In genomic region chr17:31108388-31108787, GRCm38 (mm10) we compare ENCODE assay signal across 33 mouse cellular contexts. TPM values are rescaled to one million over a fixed set of nuclear protein-coding genes. Genes with fewer than 3 reads are reported as not detected.
DNase-seq lines count a peak whose midpoint lies in the region; ATAC-seq lines count a peak whose summit lies in the region.
"Had no signal": no experiment of that assay in that cellular context is flagged by ENCODE, and none has a peak within 500 bp of the region (broad histone marks: within the 10 kb centered on the region; RNA-seq: fewer than 3 reads in every experiment).

No protein-coding gene starts in this region.

- H3K9ac ChIP-seq in kidney, embryonic 16.5 days (replicated peaks; ENCODE audit: low read length): no peak overlapping the region
- H3K9ac ChIP-seq: embryonic facial prominence, embryonic 12.5 days; forebrain, embryonic 12.5 days; heart, embryonic 15.5 days; hindbrain, embryonic 14.5 days; limb, embryonic 12.5 days; liver, postnatal 0 days; neural tube, embryonic 15.5 days had no signal

- no peaks in the 10 kb centered on the region for H3K9me3 ChIP-seq in kidney, embryonic 16.5 days (ENCODE audit: low read length)
- H3K9me3 ChIP-seq: embryonic facial prominence, embryonic 12.5 days; forebrain, embryonic 12.5 days; heart, embryonic 15.5 days; limb, embryonic 12.5 days; neural tube, embryonic 15.5 days had no signal

- H3K4me3 ChIP-seq in kidney, embryonic 16.5 days (ENCODE audit: low read length): no peak overlapping the region
- H3K4me3 ChIP-seq: embryonic facial prominence, embryonic 12.5 days; forebrain, embryonic 12.5 days; gastrocnemius, adult 2 months; heart, embryonic 15.5 days; layer of hippocampus, adult 2 months; limb, embryonic 12.5 days; neural tube, embryonic 15.5 days had no signal

- no peak overlapping the region for H3K4me2 ChIP-seq in kidney, embryonic 16.5 days (replicated peaks; ENCODE audit: low read depth, low read length)
- H3K4me2 ChIP-seq: embryonic facial prominence, embryonic 12.5 days; forebrain, embryonic 12.5 days; heart, embryonic 15.5 days; hindbrain, embryonic 14.5 days; limb, embryonic 12.5 days; liver, embryonic 11.5 days; midbrain, embryonic 11.5 days; neural tube, embryonic 15.5 days had no signal

- no peaks in the 10 kb centered on the region; the same call in 1 of the 2 replicates for H3K4me1 ChIP-seq in kidney, embryonic 16.5 days (ENCODE audit: insufficient read depth, low read length)
- H3K4me1 ChIP-seq: heart, embryonic 15.5 days; neural tube, embryonic 15.5 days had no signal

- H3K27ac ChIP-seq in kidney, embryonic 16.5 days (ENCODE audit: low read length): no peak overlapping the region
- H3K27ac ChIP-seq: embryonic facial prominence, embryonic 12.5 days; forebrain, embryonic 12.5 days; gastrocnemius, adult 2 months; heart, embryonic 15.5 days; hindbrain, embryonic 14.5 days; layer of hippocampus, adult 2 months; limb, embryonic 12.5 days; neural tube, embryonic 15.5 days had no signal

- ATAC-seq in kidney, embryonic 16.5 days (ENCODE audit: low FRiP score, low TSS enrichment): no peak
- ATAC-seq in megakaryocyte, adult 5-6 weeks (ENCODE audit: poor library complexity, severe bottlenecking): 0 out of 2 replicates have a peak, but pooled peaks have one; percentile 33
- ATAC-seq: inflammation-experienced regulatory T-cells, adult 6 months; liver, postnatal 0 days had no signal

- H3K36me3 ChIP-seq in kidney, embryonic 16.5 days (ENCODE audit: insufficient read depth, low read length): no peaks in the 10 kb centered on the region
- H3K36me3 ChIP-seq: G1E had no signal

- DNase-seq in kidney, postnatal 36 days: peak; percentile 16 to 39
- peak; percentile 50 for DNase-seq in 3134 (ENCODE audit: extremely low read depth, insufficient read length, low spot score)
- DNase-seq in brain, adult 2 months (ENCODE audit: low read depth, low spot score): peak; percentile 58
- DNase-seq in gastrocnemius, postnatal 25 days: no peak
- no peak for DNase-seq in left cerebral cortex, adult 9 months (ENCODE audit: low spot score in 2 of 2)
- no peak for DNase-seq in right cerebral cortex, postnatal 36 days (ENCODE audit: low spot score in 2 of 2)
- DNase-seq: adrenal gland, postnatal 10 days; B cell, adult 2 months; cerebellum, postnatal 25 days; gastrocnemius, adult 2 months; heart, postnatal 36 days; kidney, adult 18-20 months; kidney, postnatal 14 days; liver, postnatal 0 days; right cerebral cortex, postnatal 14 days; thymus, postnatal 4 days had no signal

- WGBS in kidney, embryonic 16.5 days: 91% methylated on average over 15 of the region's 15 CpGs

- no peaks in the 10 kb centered on the region for H3K27me3 ChIP-seq in kidney, embryonic 16.5 days (ENCODE audit: insufficient read depth, low read length)
- H3K27me3 ChIP-seq: embryonic facial prominence, embryonic 12.5 days; forebrain, embryonic 12.5 days; heart, embryonic 15.5 days; limb, embryonic 12.5 days; neural tube, embryonic 15.5 days had no signal

RNA-seq across cellular contexts. Expression of gene Tff3, which starts 21.1 kb away (rescaled TPM):
- polyA plus RNA-seq in kidney, embryonic 16.5 days (2015; fragmentation: Nextera tagmentation; extraction: Ambion mirVana): 0.36 and 0.41 TPM in 2 replicates
- total RNA-seq in megakaryocyte, adult 5-6 weeks (2015): not detected in 2 replicates
- total RNA-seq in megakaryocyte, adult 5-6 weeks (2017): not detected in 2 replicates
- not detected for total RNA-seq in gastrocnemius, postnatal 25 days (2021)
- total RNA-seq: adrenal gland, postnatal 10 days; CH12.LX; G1E; gastrocnemius, adult 2 months; heart, postnatal 36 days; layer of hippocampus, adult 2 months; layer of hippocampus, postnatal 25 days; left cerebral cortex, postnatal 14 days had no signal
- polyA plus RNA-seq: embryonic facial prominence, embryonic 12.5 days; G1E; heart, embryonic 15.5 days; inflammation-experienced regulatory T-cells, adult 6 months; limb, embryonic 12.5 days had no signal

RNA-seq across cellular contexts. Expression of gene Tff2, which starts 35.7 kb away (rescaled TPM):
- 2.1 and 2.3 TPM in 2 replicates for polyA plus RNA-seq in kidney, embryonic 16.5 days (2015; fragmentation: Nextera tagmentation; extraction: Ambion mirVana)
- not detected in 2 replicates for total RNA-seq in megakaryocyte, adult 5-6 weeks (2015)
- not detected in 2 replicates for total RNA-seq in megakaryocyte, adult 5-6 weeks (2017)
- total RNA-seq in gastrocnemius, postnatal 25 days (2021): not detected
- total RNA-seq: CH12.LX; G1E; gastrocnemius, adult 2 months; heart, postnatal 36 days; layer of hippocampus, adult 2 months; layer of hippocampus, postnatal 25 days; left cerebral cortex, postnatal 14 days had no signal
- polyA plus RNA-seq: cerebellum, adult 2 months; embryonic facial prominence, embryonic 12.5 days; forebrain, embryonic 12.5 days; G1E; heart, embryonic 15.5 days; hindbrain, embryonic 14.5 days; inflammation-experienced regulatory T-cells, adult 6 months; limb, embryonic 12.5 days; liver, embryonic 11.5 days; midbrain, embryonic 11.5 days; neural tube, embryonic 15.5 days had no signal

RNA-seq across cellular contexts. Expression of gene Abcg1, which starts 50.9 kb away (rescaled TPM):
- 8.5 and 9.2 TPM in 2 replicates for polyA plus RNA-seq in kidney, embryonic 16.5 days (2015; fragmentation: Nextera tagmentation; extraction: Ambion mirVana)
- 13.2 and 20.1 TPM in 2 replicates for total RNA-seq in megakaryocyte, adult 5-6 weeks (2015)
- total RNA-seq in megakaryocyte, adult 5-6 weeks (2017): 19.2 and 23.7 TPM in 2 replicates
- total RNA-seq in gastrocnemius, postnatal 25 days (2021): 1 to 10 TPM; 1.8 to 2.9 TPM
- polyA plus RNA-seq: G1E had no signal

RNA-seq across cellular contexts. Expression of gene Tff1, which starts 56.7 kb away (rescaled TPM):
- polyA plus RNA-seq in kidney, embryonic 16.5 days (2015; fragmentation: Nextera tagmentation; extraction: Ambion mirVana): 0.35 TPM in 1 of 2 replicates, not detected in the other
- not detected in 2 replicates for total RNA-seq in megakaryocyte, adult 5-6 weeks (2015)
- not detected in 2 replicates for total RNA-seq in megakaryocyte, adult 5-6 weeks (2017)
- not detected for total RNA-seq in gastrocnemius, postnatal 25 days (2021)
- total RNA-seq: adrenal gland, postnatal 10 days; G1E; gastrocnemius, adult 2 months; heart, postnatal 36 days; layer of hippocampus, adult 2 months; layer of hippocampus, postnatal 25 days; left cerebral cortex, postnatal 14 days had no signal
- polyA plus RNA-seq: cerebellum, adult 2 months; embryonic facial prominence, embryonic 12.5 days; forebrain, embryonic 12.5 days; G1E; heart, embryonic 15.5 days; hindbrain, embryonic 14.5 days; limb, embryonic 12.5 days; liver, embryonic 11.5 days; liver, postnatal 0 days; midbrain, embryonic 11.5 days; neural tube, embryonic 15.5 days had no signal

Comparison
In these comparisons a context has a peak if more than half of its experiments do, and no peak if none do; other contexts are left out.
1. DNase-seq: peak in kidney, postnatal 36 days (2 of 2), 3134 (single experiment) and brain, adult 2 months (single experiment); none in gastrocnemius, postnatal 25 days (single experiment), left cerebral cortex, adult 9 months (0 of 2) and right cerebral cortex, postnatal 36 days (0 of 2).